Mouse (Mus musculus) myocyte (in vitro differentiated cells): ENCODE measurements around the gene Smim4. TPM values are rescaled to one million over a fixed set of nuclear protein-coding genes. Genes with fewer than 3 reads are reported as not detected.

Experiments
- H3K27me3 ChIP-seq: one replicate; pipeline ENCODE4 v1.6.1; 2011; ENCODE audit not compliant: control insufficient read depth, insufficient read depth, insufficient read length
- H3K36me3 ChIP-seq: one replicate; pipeline ENCODE4 v1.6.1; 2011; ENCODE audit not compliant: control insufficient read depth, insufficient read depth
- H3K4me2 ChIP-seq: one replicate; pipeline ENCODE4 v1.6.1; 2011; ENCODE audit warnings: low read depth, control low read depth
- H3K4me3 ChIP-seq: one replicate; pipeline ENCODE4 v1.5.1; 2011; ENCODE audit warnings: mild to moderate bottlenecking, control low read depth, moderate library complexity
- H3K79me2 ChIP-seq: one replicate; pipeline ENCODE4 v1.6.1; 2011; ENCODE audit not compliant: control insufficient read depth, insufficient read depth
- H3ac ChIP-seq: one replicate; pipeline ENCODE4 v1.6.1; 2011; ENCODE audit not compliant: control insufficient read depth, insufficient read length
- CEBPB ChIP-seq: IDR thresholded peaks from 2 replicates; pipeline ENCODE4 v1.6.1; 2011; ENCODE audit warnings: mild to moderate bottlenecking, moderate library complexity; ENCODE audit not compliant: poor library complexity, insufficient read depth, severe bottlenecking
- E2F4 ChIP-seq: IDR thresholded peaks from one replicate; pipeline ENCODE4 v1.6.1; 2011; ENCODE audit warnings: mild to moderate bottlenecking, control low read depth, moderate library complexity; ENCODE audit not compliant: insufficient read depth
- MAX ChIP-seq: IDR thresholded peaks from one replicate; pipeline ENCODE4 v1.6.1; 2011; ENCODE audit warnings: low read depth, mild to moderate bottlenecking, control low read depth
- MYOD1 ChIP-seq, 3 experiments: IDR thresholded peaks; one replicate each; pipeline ENCODE4 v1.6.1; 2011; ENCODE audit warnings: control low read depth in 2 of 3, low read depth in 2 of 3, mild to moderate bottlenecking in 2 of 3, moderate library complexity in 1 of 3; ENCODE audit not compliant: insufficient read length in 2 of 3, control insufficient read depth in 1 of 3
- MYOG ChIP-seq, 3 experiments: IDR thresholded peaks; one replicate each; pipeline ENCODE4 v1.6.1; 2011; ENCODE audit warnings: control low read depth in 2 of 3, low read depth in 2 of 3, mild to moderate bottlenecking in 2 of 3; ENCODE audit not compliant: insufficient read length in 2 of 3, control insufficient read depth in 1 of 3, insufficient read depth in 1 of 3
- POLR2A ChIP-seq: IDR thresholded peaks from one replicate; pipeline ENCODE4 v1.6.1; 2011; ENCODE audit warnings: low read depth, mild to moderate bottlenecking, control low read depth, moderate library complexity; ENCODE audit not compliant: insufficient read length
- POLR2AphosphoS2 ChIP-seq: IDR thresholded peaks from one replicate; pipeline ENCODE4 v1.6.1; 2011; ENCODE audit warnings: low read depth, control low read depth; ENCODE audit not compliant: insufficient read length
- REST ChIP-seq: IDR thresholded peaks from one replicate; pipeline ENCODE4 v1.6.1; 2011; ENCODE audit warnings: mild to moderate bottlenecking, control low read depth, moderate library complexity; ENCODE audit not compliant: insufficient read depth, insufficient read length
- SRF ChIP-seq: IDR thresholded peaks from one replicate; pipeline ENCODE4 v1.6.1; 2011; ENCODE audit warnings: low read depth; ENCODE audit not compliant: control insufficient read depth, insufficient read length
- TCF12 ChIP-seq: IDR thresholded peaks from one replicate; pipeline ENCODE4 v1.6.1; 2011; ENCODE audit warnings: mild to moderate bottlenecking, control low read depth; ENCODE audit not compliant: poor library complexity, insufficient read depth, severe bottlenecking
- TCF3 ChIP-seq: IDR thresholded peaks from one replicate; pipeline ENCODE4 v1.6.1; 2011; ENCODE audit warnings: low read depth, control low read depth; ENCODE audit not compliant: insufficient read length
- USF1 ChIP-seq: IDR thresholded peaks from one replicate; pipeline ENCODE4 v1.6.1; 2011; ENCODE audit warnings: low read depth, mild to moderate bottlenecking, control low read depth, moderate library complexity
- polyA plus RNA-seq: library from polyadenylated mRNA; unstranded; fragments of >200 nt; fragmentation: generic; extraction: Trizol; gene quantifications from one replicate; pipeline ENCODE4 v1.2.1, GENCODE M21; 2012; ENCODE audit warnings: missing spikeins

The Smim4 gene
- polyA plus RNA-seq, 1 experiment: 91.4 TPM

DNA sequence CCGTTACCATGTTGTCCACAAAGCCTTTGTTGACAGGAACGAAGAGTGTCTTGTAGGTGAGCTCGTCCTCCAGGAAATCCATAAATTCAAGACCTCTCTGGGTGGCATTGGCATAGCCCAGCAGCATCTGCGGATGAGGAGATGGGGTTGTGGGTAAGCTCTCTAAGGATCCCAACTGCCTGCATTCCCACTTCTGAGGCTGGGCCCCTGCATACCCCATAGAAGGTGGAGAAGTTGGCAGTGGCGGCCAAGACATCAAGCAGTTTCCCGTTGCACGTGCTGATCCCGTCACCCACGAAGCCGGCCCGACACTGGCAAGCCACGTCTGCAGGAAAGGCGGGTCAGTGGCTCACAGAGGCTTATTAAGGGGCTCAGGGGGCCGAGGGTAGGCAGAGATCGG, 11.4 kb upstream of the Smim4 start:
- Histone ChIP-seq H3K27me3 (no peaks in the 10 kb centered on the region), H3K4me3 (no peak overlapping the region), H3ac (no peak overlapping the region), H3K36me3 (peaks cover 3% of the 10 kb centered on the region), H3K79me2 (no peaks in the 10 kb centered on the region), H3K4me2 (no peak overlapping the region)
- TF ChIP-seq POLR2AphosphoS2: no peak
- TF ChIP-seq REST: no peak
- no peak for TF ChIP-seq E2F4
- no peak for TF ChIP-seq MAX
- no peak for TF ChIP-seq TCF12
- TF ChIP-seq SRF: no peak
- TF ChIP-seq TCF3: no peak
- TF ChIP-seq CEBPB: no peak
- TF ChIP-seq POLR2A: no peak
- TF ChIP-seq MYOG (IDR thresholded peaks at IDR 0.05; ENCODE audit: control insufficient read depth in 1 of 3, insufficient read depth in 1 of 3, insufficient read length in 2 of 3, low read depth in 2 of 3): no peak

DNA sequence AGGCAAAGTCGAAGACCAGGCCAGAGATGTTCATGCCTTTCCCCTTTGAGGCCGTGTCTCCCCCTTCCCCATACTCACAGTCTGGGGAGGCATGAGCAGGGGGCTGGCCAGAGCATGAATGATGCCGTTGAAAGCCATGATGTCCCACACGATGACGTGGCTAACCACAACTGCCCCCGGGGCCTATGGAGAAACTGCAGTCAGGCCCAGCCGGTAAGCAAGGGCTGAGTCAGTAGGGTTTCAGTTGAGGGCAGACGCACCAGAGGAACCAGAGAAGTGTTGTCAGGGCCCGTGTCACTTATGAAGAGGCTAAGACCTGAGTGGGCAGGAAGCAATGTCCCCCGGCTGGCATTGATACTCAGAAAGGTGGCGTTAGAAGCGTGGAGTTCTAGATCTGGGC, 10.9 kb upstream of the Smim4 start:
- no peak overlapping the region for H3K4me3 ChIP-seq
- no peak overlapping the region for H3ac ChIP-seq
- H3K36me3 ChIP-seq: peaks cover 3% of the 10 kb centered on the region
- no peak overlapping the region for H3K4me2 ChIP-seq
- TF ChIP-seq USF1 (no peak), MAX (no peak), POLR2AphosphoS2 (no peak), MYOG (IDR thresholded peaks at IDR 0.05; ENCODE audit: control insufficient read depth in 1 of 3, insufficient read depth in 1 of 3, insufficient read length in 2 of 3, low read depth in 2 of 3) (no peak), TCF3 (no peak), E2F4 (no peak), TCF12 (no peak), REST (no peak), CEBPB (no peak), MYOD1 (IDR thresholded peaks at IDR 0.05; ENCODE audit: control insufficient read depth in 1 of 3, insufficient read length in 2 of 3, low read depth in 2 of 3) (no peak), POLR2A (no peak), SRF (no peak)
- no peaks in the 10 kb centered on the region for H3K27me3 ChIP-seq
- H3K79me2 ChIP-seq: no peaks in the 10 kb centered on the region

DNA sequence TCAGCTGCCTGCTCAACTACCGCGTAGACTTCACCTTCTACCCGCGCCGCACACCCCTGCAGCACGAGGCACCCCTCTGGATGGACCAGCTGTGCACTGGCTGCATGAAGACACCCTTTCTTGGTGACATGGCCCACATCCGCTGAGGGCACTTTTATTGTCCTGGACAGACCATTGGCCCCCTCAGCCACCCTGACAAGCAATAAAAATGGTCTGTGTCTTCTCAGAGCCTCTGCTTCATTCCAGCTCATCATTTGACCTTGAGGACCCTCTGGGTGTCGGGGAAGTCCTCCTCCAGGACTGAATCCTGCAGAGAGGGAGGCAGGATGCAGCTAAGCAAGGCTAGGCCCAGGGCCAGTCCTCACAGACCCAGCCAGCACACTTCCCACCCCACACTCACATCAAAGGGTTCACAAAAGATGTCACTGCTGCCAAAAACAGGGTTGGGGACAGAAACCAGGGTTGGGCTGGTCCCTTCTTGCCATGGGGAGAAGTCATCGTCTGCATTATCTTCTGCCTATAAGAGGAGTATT, 10.2 kb upstream of the Smim4 start:
- H3K4me3 ChIP-seq: no peak overlapping the region
- no peak overlapping the region for H3K4me2 ChIP-seq
- no peaks in the 10 kb centered on the region for H3K27me3 ChIP-seq
- no peak overlapping the region for H3ac ChIP-seq
- peaks cover 3% of the 10 kb centered on the region for H3K36me3 ChIP-seq
- TF ChIP-seq POLR2AphosphoS2: no peak
- no peak for TF ChIP-seq MYOG (IDR thresholded peaks at IDR 0.05; ENCODE audit: control insufficient read depth in 1 of 3, insufficient read depth in 1 of 3, insufficient read length in 2 of 3, low read depth in 2 of 3)
- no peak for TF ChIP-seq USF1
- TF ChIP-seq E2F4: no peak
- TF ChIP-seq SRF: no peak
- TF ChIP-seq POLR2A: no peak
- TF ChIP-seq MAX: no peak
- TF ChIP-seq TCF12: no peak
- TF ChIP-seq TCF3: no peak
- no peaks in the 10 kb centered on the region for H3K79me2 ChIP-seq

DNA sequence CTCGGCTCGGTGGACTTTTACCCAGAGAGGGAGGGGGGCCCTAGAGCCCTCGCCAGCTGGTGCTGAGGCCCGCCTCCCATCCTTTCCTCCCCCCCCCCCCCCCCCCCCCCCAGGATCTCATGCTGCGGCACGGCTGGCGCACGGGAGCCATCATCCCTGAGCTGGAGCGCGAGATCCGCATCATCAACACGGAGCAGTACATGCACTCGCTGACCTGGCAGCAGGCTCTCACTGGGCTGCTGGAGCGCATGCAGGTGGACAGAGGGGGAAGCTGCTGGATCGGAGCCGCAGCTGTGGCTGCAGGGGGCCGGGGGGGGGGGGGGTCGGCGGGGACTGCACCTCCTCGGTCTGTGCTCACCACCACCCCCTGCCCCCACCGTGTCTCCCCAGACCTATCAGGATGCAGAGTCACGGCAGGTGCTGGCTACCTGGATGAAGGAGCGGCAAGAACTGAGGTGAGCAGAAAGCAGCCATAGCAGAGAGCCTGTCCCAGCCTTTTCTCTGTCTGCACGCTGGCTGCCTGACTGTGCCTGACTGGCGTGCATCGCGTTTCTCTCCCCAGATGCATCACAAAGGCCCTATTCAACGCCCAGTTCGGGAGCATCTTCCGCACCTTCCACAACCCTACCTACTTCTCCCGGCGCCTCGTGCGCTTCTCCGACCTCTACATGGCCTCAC, 9.6 kb upstream of the Smim4 start:
- Histone ChIP-seq H3K79me2 (no peaks in the 10 kb centered on the region), H3K4me3 (no peak overlapping the region), H3K36me3 (peaks cover 3% of the 10 kb centered on the region), H3K27me3 (no peaks in the 10 kb centered on the region), H3K4me2 (no peak overlapping the region), H3ac (no peak overlapping the region)
- no peak for TF ChIP-seq REST
- no peak for TF ChIP-seq SRF
- TF ChIP-seq TCF3: no peak
- no peak for TF ChIP-seq TCF12
- no peak for TF ChIP-seq USF1
- no peak for TF ChIP-seq MYOG (IDR thresholded peaks at IDR 0.05; ENCODE audit: control insufficient read depth in 1 of 3, insufficient read depth in 1 of 3, insufficient read length in 2 of 3, low read depth in 2 of 3)
- no peak for TF ChIP-seq MYOD1 (IDR thresholded peaks at IDR 0.05; ENCODE audit: control insufficient read depth in 1 of 3, insufficient read length in 2 of 3, low read depth in 2 of 3)
- TF ChIP-seq MAX: no peak
- TF ChIP-seq CEBPB: no peak
- no peak for TF ChIP-seq POLR2A
- TF ChIP-seq E2F4: no peak
- no peak for TF ChIP-seq POLR2AphosphoS2

DNA sequence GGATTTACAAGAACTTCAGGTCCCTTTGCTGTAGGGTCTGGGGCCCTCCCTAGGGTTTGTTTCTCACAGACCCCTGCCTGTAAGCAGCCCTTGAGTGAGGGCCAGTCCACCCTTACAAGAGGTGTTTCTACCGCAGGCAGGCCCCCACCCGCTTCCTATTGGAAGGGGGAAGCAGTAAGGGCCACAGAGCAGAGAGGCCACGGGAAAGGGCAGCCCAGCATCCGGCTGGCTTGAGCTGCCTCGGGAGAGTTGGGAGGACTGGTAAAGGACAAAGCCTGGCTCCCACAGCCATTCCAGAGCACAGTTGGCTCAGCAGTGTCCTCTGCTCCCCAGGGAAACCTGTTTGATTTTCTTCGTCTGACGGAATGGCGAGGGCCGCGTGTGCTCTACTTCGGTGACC, 9.0 kb upstream of the Smim4 start:
- no peak overlapping the region for H3K4me2 ChIP-seq
- no peak overlapping the region for H3ac ChIP-seq
- peaks cover 3% of the 10 kb centered on the region for H3K36me3 ChIP-seq
- TF ChIP-seq TCF12 (no peak), MAX (no peak), POLR2AphosphoS2 (no peak), CEBPB (no peak)
- H3K79me2 ChIP-seq: no peaks in the 10 kb centered on the region
- H3K4me3 ChIP-seq: no peak overlapping the region
- H3K27me3 ChIP-seq: no peaks in the 10 kb centered on the region
